Mouse (Mus musculus): ENCODE measurements around the gene Cmtm5. TPM values are rescaled to one million over a fixed set of nuclear protein-coding genes. Genes with fewer than 3 reads are reported as not detected.
A peak's percentile ranks its signal among the peaks of the same experiment; 100 is the strongest.

Cmtm5 gene
- polyA plus RNA-seq (2012) = not detected in 2 replicates

GRCm38 (mm10) chr14:54935904-54936830 lies at the start of gene Cmtm5:
Gene Cmtm5, plus strand, starts transcription at chr14:54936261.
- Histone ChIP-seq H3K4me3 (replicated peaks) (no peak within 1 kb of the TSS), H3K9me3 (ENCODE audit: control insufficient read depth, low read length) (no peaks in the 10 kb centered on the region), H3K36me3 (ENCODE audit: control insufficient read depth) (no peaks in the 10 kb centered on the region), H3K27me3 (ENCODE audit: control insufficient read depth) (peaks cover 7% of the 10 kb centered on the region), H3K4me1 (ENCODE audit: control insufficient read depth) (no peaks in the 10 kb centered on the region)
- TF ChIP-seq GATA1 (IDR thresholded peaks at IDR 0.05; ENCODE audit: low read length) (no peak), TAL1 (IDR thresholded peaks at IDR 0.05; ENCODE audit: low read length) (no peak)

GRCm38 (mm10) chr14:54892200-54892599 lies 43.9 kb upstream of the Cmtm5 start, which contains the start of gene Pabpn1:
Gene Pabpn1, plus strand, starts transcription at chr14:54892500.
- peaks cover 27% of the 10 kb centered on the region for H3K36me3 ChIP-seq (ENCODE audit: control insufficient read depth)
- TF ChIP-seq GATA1 (IDR thresholded peaks at IDR 0.05; ENCODE audit: low read length) (no peak), TAL1 (IDR thresholded peaks at IDR 0.05; ENCODE audit: low read length) (no peak)
- H3K4me3 ChIP-seq (replicated peaks) = peak within 1 kb of the TSS; percentile 90
- no peaks in the 10 kb centered on the region for H3K9me3 ChIP-seq (ENCODE audit: control insufficient read depth, low read length)
- no peaks in the 10 kb centered on the region for H3K27me3 ChIP-seq (ENCODE audit: control insufficient read depth)
- peaks cover 32% of the 10 kb centered on the region for H3K4me1 ChIP-seq (ENCODE audit: control insufficient read depth)

GRCm38 (mm10) chr14:54893651-54894181 lies 42.3 kb upstream of the Cmtm5 start:
- TF ChIP-seq TAL1 (IDR thresholded peaks at IDR 0.05; ENCODE audit: low read length) (no peak), GATA1 (IDR thresholded peaks at IDR 0.05; ENCODE audit: low read length) (no peak)
- H3K4me1 ChIP-seq (ENCODE audit: control insufficient read depth) = peaks cover 33% of the 10 kb centered on the region
- H3K4me3 ChIP-seq (replicated peaks) = peak overlapping the region; percentile 90
- peaks cover 41% of the 10 kb centered on the region for H3K36me3 ChIP-seq (ENCODE audit: control insufficient read depth)
- no peaks in the 10 kb centered on the region for H3K27me3 ChIP-seq (ENCODE audit: control insufficient read depth)
- no peaks in the 10 kb centered on the region for H3K9me3 ChIP-seq (ENCODE audit: control insufficient read depth, low read length)

GRCm38 (mm10) chr14:54894296-54895151 lies 41.5 kb upstream of the Cmtm5 start:
- H3K4me3 ChIP-seq (replicated peaks) = peak overlapping the region; percentile 90
- no peak for TF ChIP-seq GATA1 (IDR thresholded peaks at IDR 0.05; ENCODE audit: low read length)
- no peak for TF ChIP-seq TAL1 (IDR thresholded peaks at IDR 0.05; ENCODE audit: low read length)
- H3K27me3 ChIP-seq (ENCODE audit: control insufficient read depth) = no peaks in the 10 kb centered on the region
- H3K4me1 ChIP-seq (ENCODE audit: control insufficient read depth) = peaks cover 33% of the 10 kb centered on the region
- no peaks in the 10 kb centered on the region for H3K9me3 ChIP-seq (ENCODE audit: control insufficient read depth, low read length)
- peaks cover 48% of the 10 kb centered on the region for H3K36me3 ChIP-seq (ENCODE audit: control insufficient read depth)

- no peak for TF ChIP-seq TAL1 (IDR thresholded peaks at IDR 0.05; ENCODE audit: low read length)
- no peak for TF ChIP-seq GATA1 (IDR thresholded peaks at IDR 0.05; ENCODE audit: low read length)
- Histone ChIP-seq H3K9me3 (ENCODE audit: control insufficient read depth, low read length) (no peaks in the 10 kb centered on the region), H3K4me3 (replicated peaks) (no peak overlapping the region), H3K4me1 (ENCODE audit: control insufficient read depth) (peaks cover 29% of the 10 kb centered on the region), H3K27me3 (ENCODE audit: control insufficient read depth) (no peaks in the 10 kb centered on the region), H3K36me3 (ENCODE audit: control insufficient read depth) (peaks cover 49% of the 10 kb centered on the region)
Observed at GRCm38 (mm10) chr14:54897445-54897844, 38.6 kb upstream of the Cmtm5 start.

GRCm38 (mm10) chr14:54900383-54900782 lies 35.7 kb upstream of the Cmtm5 start:
- Histone ChIP-seq H3K27me3 (ENCODE audit: control insufficient read depth) (no peaks in the 10 kb centered on the region), H3K4me3 (replicated peaks) (no peak overlapping the region), H3K9me3 (ENCODE audit: control insufficient read depth, low read length) (no peaks in the 10 kb centered on the region), H3K36me3 (ENCODE audit: control insufficient read depth) (peaks cover 42% of the 10 kb centered on the region), H3K4me1 (ENCODE audit: control insufficient read depth) (peaks cover 9% of the 10 kb centered on the region)
- TF ChIP-seq GATA1 (IDR thresholded peaks at IDR 0.05; ENCODE audit: low read length) = no peak
- no peak for TF ChIP-seq TAL1 (IDR thresholded peaks at IDR 0.05; ENCODE audit: low read length)

GRCm38 (mm10) chr14:54903641-54904040 lies 32.4 kb upstream of the Cmtm5 start:
- Histone ChIP-seq H3K4me3 (replicated peaks) (no peak overlapping the region), H3K4me1 (ENCODE audit: control insufficient read depth) (no peaks in the 10 kb centered on the region), H3K9me3 (ENCODE audit: control insufficient read depth, low read length) (no peaks in the 10 kb centered on the region), H3K36me3 (ENCODE audit: control insufficient read depth) (peaks cover 9% of the 10 kb centered on the region), H3K27me3 (ENCODE audit: control insufficient read depth) (no peaks in the 10 kb centered on the region)
- no peak for TF ChIP-seq GATA1 (IDR thresholded peaks at IDR 0.05; ENCODE audit: low read length)
- no peak for TF ChIP-seq TAL1 (IDR thresholded peaks at IDR 0.05; ENCODE audit: low read length)

- no peak for TF ChIP-seq TAL1 (IDR thresholded peaks at IDR 0.05; ENCODE audit: low read length)
- TF ChIP-seq GATA1 (IDR thresholded peaks at IDR 0.05; ENCODE audit: low read length) = no peak
- no peaks in the 10 kb centered on the region for H3K36me3 ChIP-seq (ENCODE audit: control insufficient read depth)
- peaks cover 36% of the 10 kb centered on the region for H3K27me3 ChIP-seq (ENCODE audit: control insufficient read depth)
- H3K9me3 ChIP-seq (ENCODE audit: control insufficient read depth, low read length) = peaks cover 4% of the 10 kb centered on the region; the same call in 1 of the 2 replicates
- H3K4me3 ChIP-seq (replicated peaks) = no peak overlapping the region
- no peaks in the 10 kb centered on the region for H3K4me1 ChIP-seq (ENCODE audit: control insufficient read depth)
Observed at GRCm38 (mm10) chr14:54908682-54909081, 27.4 kb upstream of the Cmtm5 start.

All from erythroblast, embryonic 14.5 days (primary cell).